Mouse (Mus musculus): ENCODE measurements around the gene 4921524J17Rik.

Gene 4921524J17Rik

DNA sequence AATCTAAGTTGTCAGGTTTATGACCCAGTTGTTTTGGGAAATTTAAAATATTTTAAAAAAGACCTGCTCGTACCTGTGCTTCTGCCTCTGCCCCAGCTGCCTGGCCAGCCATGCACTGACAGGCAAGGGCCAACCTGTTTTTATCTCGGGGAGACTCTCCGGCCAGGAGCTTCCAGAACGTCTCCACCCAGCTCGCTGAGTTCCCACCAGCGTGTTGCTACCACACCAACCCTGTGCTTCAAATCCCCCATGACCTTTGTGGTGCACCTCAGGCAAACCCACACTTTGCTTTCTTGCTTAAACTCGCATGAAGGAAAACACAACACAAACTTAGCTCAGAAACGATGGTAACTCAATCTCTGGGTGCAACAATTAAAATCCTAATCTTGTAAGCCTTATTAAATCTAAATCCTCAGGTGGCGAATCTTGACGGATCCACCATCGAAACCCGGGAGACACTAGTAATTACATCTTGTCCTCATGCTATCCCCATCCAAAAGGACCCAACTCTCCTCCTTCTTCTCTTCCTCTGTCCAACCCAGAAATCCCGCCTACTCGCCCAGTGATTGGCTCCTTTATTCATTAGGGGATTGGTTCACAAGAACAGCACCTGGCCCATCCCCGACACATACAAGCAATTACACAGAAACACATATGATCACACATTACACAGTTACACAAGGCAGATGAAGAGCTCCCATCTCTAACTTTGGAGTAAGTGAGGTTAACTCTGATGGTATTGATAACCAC lies 13.5 kb upstream of the 4921524J17Rik start:
- in situ Hi-C loops (cut with MboI; ENCODE audit: low sequenced_read_pairs), result no loop called here

- in situ Hi-C loops (cut with MboI; ENCODE audit: low sequenced_read_pairs), result no loop called here
These were observed 11.5 kb upstream of the 4921524J17Rik start for GRCm38 (mm10) chr8:85444092-85444491.

- in situ Hi-C loops (cut with MboI; ENCODE audit: low sequenced_read_pairs), result no loop called here
These were observed 8.9 kb upstream of the 4921524J17Rik start for GRCm38 (mm10) chr8:85441564-85441963.

GRCm38 (mm10) chr8:85435736-85436135 lies 3.1 kb upstream of the 4921524J17Rik start:
- in situ Hi-C loops (cut with MboI; ENCODE audit: low sequenced_read_pairs), result no loop called here

DNA sequence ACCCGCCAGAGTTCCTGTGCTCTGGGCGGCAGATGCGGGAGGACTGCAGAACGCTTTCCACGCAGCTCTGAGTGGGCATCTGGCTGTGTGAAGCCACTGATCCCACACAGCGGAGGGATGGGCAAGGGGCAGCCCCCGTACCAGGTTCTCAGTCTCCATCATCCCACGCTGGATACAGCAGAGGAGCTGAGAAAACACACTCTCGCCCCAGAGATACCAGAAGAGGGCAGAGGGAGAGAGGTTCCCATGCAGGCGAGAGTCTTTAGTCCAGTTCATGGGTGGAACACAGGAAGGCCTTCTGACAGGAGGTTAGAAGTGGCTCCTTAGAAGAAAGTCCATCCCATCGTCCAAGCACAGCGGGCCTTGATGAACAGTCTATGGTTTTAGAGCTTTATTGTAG lies 2.2 kb upstream of the 4921524J17Rik start:
- in situ Hi-C loops (cut with MboI; ENCODE audit: low sequenced_read_pairs), result no loop called here

DNA sequence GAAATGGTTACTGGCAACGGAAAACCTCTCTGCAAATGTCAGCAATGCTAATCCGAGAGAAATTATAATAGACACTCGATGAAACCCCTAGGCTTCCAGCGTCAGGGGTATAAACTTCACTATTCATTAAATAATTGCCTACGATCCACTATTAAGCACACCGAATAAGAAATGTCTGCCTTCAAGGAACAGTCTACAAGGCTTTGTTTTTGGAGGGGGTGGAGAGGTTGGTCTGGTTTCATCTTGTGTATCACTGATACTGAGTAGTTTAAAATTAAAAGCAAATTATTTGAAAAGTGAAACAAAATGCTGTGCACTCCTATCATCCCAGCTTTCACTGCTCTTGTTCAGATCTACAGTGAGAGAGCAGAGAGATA lies 372 bp upstream of the 4921524J17Rik start:
- in situ Hi-C loops (cut with MboI; ENCODE audit: low sequenced_read_pairs), result no loop called here

DNA sequence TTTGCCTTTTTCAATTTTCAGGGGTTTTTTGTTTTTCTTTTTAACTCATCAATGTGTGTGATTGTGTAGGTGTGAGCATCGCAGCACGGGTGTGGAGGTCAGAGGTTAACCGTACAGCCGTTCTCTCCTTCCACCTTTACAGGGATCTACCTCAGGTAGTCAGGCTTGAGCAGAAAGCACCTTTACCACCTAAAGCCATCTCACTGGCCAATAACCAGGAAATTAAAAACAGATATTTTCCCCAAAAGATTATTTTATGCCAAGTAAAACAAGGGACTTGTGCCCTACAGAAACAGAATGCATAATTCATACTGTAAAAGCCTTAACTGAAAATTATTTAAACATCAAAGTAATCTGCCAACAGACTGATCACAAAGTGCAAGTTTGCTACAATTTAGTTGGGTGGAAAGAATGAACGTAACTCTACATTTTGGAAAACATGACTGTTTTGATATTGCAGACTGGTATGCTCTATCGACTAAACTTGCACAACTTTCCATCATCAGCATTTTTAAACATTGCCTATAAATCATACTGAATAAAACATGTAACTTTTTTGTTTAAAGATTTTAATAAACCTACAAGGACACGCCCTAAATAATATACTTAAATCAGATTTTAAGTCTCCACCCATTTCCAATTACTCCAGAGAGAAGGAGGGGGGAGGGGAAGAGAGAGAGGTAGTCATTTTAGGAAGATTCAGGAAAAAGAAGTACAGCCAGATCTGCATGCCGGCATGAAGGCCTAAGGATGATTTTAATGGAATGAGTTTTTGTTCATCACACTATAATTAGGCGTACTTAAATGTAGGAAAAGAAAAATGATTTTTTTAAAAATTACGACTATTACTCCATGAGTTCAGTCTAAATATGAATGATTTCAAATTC lies 1.1 kb downstream of the 4921524J17Rik start:
- in situ Hi-C loops (cut with MboI; ENCODE audit: low sequenced_read_pairs), result no loop called here

- in situ Hi-C loops (cut with MboI; ENCODE audit: low sequenced_read_pairs), result no loop called here
These were observed 1.8 kb downstream of the 4921524J17Rik start for GRCm38 (mm10) chr8:85430801-85431200.

DNA sequence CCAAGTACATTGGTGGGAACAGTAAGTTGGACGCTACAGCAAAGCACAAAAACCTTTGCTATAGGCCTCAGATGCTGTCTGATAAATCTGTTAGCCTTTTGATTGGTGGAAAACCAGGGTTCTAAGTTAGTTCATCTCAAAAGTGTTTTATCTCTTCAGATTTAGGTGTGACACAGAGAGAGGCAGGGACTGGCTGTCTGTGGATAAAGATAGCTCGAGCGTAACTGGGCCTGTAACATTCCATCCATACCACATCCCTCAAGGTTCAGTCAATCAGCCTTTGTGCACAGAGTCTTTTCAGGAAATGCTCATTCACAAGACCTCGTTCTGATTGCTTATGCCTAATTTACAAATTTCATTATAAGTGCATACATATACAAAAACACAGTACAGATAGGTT lies 3.4 kb downstream of the 4921524J17Rik start:
- in situ Hi-C loops (cut with MboI; ENCODE audit: low sequenced_read_pairs), result no loop called here

- in situ Hi-C loops (cut with MboI; ENCODE audit: low sequenced_read_pairs), result no loop called here
These were observed 5.6 kb downstream of the 4921524J17Rik start for GRCm38 (mm10) chr8:85427026-85427425.

- in situ Hi-C loops (cut with MboI; ENCODE audit: low sequenced_read_pairs), result no loop called here
These were observed 11.3 kb downstream of the 4921524J17Rik start for GRCm38 (mm10) chr8:85421329-85421728.

DNA sequence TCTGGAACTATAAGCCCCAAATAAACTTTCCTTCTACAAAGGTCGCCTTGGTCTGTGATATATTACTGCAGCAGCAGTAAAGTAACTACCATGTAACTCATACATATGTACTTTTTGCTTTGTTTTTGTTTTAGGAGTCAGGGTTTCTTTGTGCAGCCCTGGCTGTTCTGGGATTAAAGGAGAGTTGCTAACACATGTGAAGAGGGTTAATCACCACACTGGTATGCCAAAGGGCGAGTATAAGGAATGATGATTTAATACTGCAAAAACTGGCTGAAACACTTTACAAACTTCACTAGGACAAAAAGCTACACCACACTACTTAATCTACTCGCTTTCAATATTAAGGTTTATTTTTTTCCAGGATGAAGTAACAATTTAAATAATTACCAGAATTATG lies 24.1 kb downstream of the 4921524J17Rik start:
- in situ Hi-C loops (cut with MboI; ENCODE audit: low sequenced_read_pairs), result no loop called here

- in situ Hi-C loops (cut with MboI; ENCODE audit: low sequenced_read_pairs), result no loop called here
These were observed 24.6 kb downstream of the 4921524J17Rik start for GRCm38 (mm10) chr8:85408053-85408505.

- in situ Hi-C loops (cut with MboI; ENCODE audit: low sequenced_read_pairs), result no loop called here
These were observed 26.7 kb downstream of the 4921524J17Rik start for GRCm38 (mm10) chr8:85405961-85406360.

GRCm38 (mm10) chr8:85405418-85405817 lies 27.2 kb downstream of the 4921524J17Rik start:
- in situ Hi-C loops (cut with MboI; ENCODE audit: low sequenced_read_pairs), result no loop called here

GRCm38 (mm10) chr8:85398548-85398947 lies 34.1 kb downstream of the 4921524J17Rik start:
- in situ Hi-C loops (cut with MboI; ENCODE audit: low sequenced_read_pairs), result no loop called here

DNA sequence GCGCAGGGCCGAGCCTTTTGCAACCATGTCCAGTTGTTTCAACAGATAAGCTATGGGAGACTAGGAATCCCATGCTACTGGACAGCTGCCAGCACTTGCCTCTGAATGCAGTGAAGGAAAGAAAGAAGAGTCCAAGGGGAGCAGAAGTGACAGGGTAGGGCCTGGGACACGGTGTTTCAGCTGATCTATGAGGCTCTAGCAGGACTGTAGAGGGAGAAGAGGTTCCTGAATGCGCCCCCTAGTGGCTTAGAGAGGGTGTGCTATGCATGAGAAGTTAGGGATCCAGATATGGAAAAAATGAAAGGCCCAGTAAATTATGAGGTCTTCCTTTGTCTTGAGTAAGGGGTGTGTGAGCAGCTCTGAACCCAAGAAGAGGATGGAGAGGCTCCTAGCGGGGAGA lies 35.1 kb downstream of the 4921524J17Rik start:
- in situ Hi-C loops (cut with MboI; ENCODE audit: low sequenced_read_pairs), result no loop called here

- in situ Hi-C loops (cut with MboI; ENCODE audit: low sequenced_read_pairs), result no loop called here
These were observed 36.1 kb downstream of the 4921524J17Rik start for GRCm38 (mm10) chr8:85396432-85397079.

- in situ Hi-C loops (cut with MboI; ENCODE audit: low sequenced_read_pairs), result no loop called here
These were observed 36.8 kb downstream of the 4921524J17Rik start for GRCm38 (mm10) chr8:85395681-85396431.

DNA sequence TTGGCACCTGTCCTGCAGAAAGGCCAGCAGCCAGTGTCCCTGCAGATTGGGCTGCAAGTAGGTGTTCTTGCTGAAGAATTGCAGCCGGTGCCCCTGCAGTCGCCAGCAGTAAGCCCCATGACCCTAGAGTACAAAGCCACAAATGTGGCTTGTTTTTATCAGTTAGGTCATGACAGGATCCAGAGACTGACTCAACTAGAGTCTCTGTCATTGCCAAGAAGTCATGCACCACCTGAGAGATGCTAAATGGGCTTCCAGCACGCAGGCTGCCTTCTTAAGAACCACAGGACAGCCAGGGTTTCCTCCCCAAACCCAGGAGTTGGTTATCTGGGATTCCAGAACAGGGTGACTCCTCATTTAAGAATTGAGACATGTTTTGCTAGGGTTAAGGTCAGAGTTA lies 37.6 kb downstream of the 4921524J17Rik start:
- in situ Hi-C loops (cut with MboI; ENCODE audit: low sequenced_read_pairs), result no loop called here

- in situ Hi-C loops (cut with MboI; ENCODE audit: low sequenced_read_pairs), result no loop called here
These were observed 39.4 kb downstream of the 4921524J17Rik start for GRCm38 (mm10) chr8:85393199-85393598.

Data from CH12F3 (cell line).